Mouse (Mus musculus): ENCODE measurements around the gene Paqr7.
"Not testable (repeated sequence)": the region's sequence is repeated elsewhere in the genome, so short reads cannot be mapped to it uniquely, and the experiment has no call there.

Paqr7 gene

GRCm38 (mm10) chr4:134474240-134474639, 22.3 kb upstream of the Paqr7 start:
- DNase-seq, result no peak

GRCm38 (mm10) chr4:134476899-134477298, 19.6 kb upstream of the Paqr7 start:
- DNase-seq, result peak; percentile 8

- DNase-seq, result peak; percentile 95
These were observed 18.5 kb upstream of the Paqr7 start for GRCm38 (mm10) chr4:134478031-134478430.

GRCm38 (mm10) chr4:134479839-134480238, 16.7 kb upstream of the Paqr7 start:
- no peak for DNase-seq

GRCm38 (mm10) chr4:134480864-134481263, 15.6 kb upstream of the Paqr7 start:
- DNase-seq, result peak; percentile 92

- DNase-seq, result peak; percentile 7
These were observed 15.2 kb upstream of the Paqr7 start for GRCm38 (mm10) chr4:134481270-134481669.

GRCm38 (mm10) chr4:134482442-134482841, 14.1 kb upstream of the Paqr7 start:
- no peak for DNase-seq

GRCm38 (mm10) chr4:134483078-134483688, 13.3 kb upstream of the Paqr7 start:
- no peak for DNase-seq

GRCm38 (mm10) chr4:134483696-134484095, 12.8 kb upstream of the Paqr7 start:
- peak; percentile 2 for DNase-seq

GRCm38 (mm10) chr4:134484231-134484630, 12.3 kb upstream of the Paqr7 start:
- DNase-seq, result peak; percentile 2

GRCm38 (mm10) chr4:134485151-134485900, 11.2 kb upstream of the Paqr7 start:
- no peak for DNase-seq

- DNase-seq, result no peak
These were observed 8.3 kb upstream of the Paqr7 start for GRCm38 (mm10) chr4:134488211-134488610.

GRCm38 (mm10) chr4:134489986-134490665, 6.4 kb upstream of the Paqr7 start:
- no peak for DNase-seq

GRCm38 (mm10) chr4:134491716-134492115, 4.8 kb upstream of the Paqr7 start:
- peak; percentile 59 for DNase-seq

GRCm38 (mm10) chr4:134494161-134494560, 2.3 kb upstream of the Paqr7 start:
- DNase-seq, result not testable (repeated sequence)

GRCm38 (mm10) chr4:134494780-134495545, 1.5 kb upstream of the Paqr7 start:
- peak; percentile 74 for DNase-seq

- peak; percentile 52 for DNase-seq
These were observed 962 bp upstream of the Paqr7 start for GRCm38 (mm10) chr4:134495546-134495923.

GRCm38 (mm10) chr4:134497223-134497622, 726 bp downstream of the Paqr7 start:
- DNase-seq, result no peak

- no peak for DNase-seq
These were observed 1.7 kb downstream of the Paqr7 start for GRCm38 (mm10) chr4:134497986-134498731.

- not testable (repeated sequence) for DNase-seq
These were observed 2.5 kb downstream of the Paqr7 start for GRCm38 (mm10) chr4:134498983-134499382.

GRCm38 (mm10) chr4:134501095-134501494, 4.6 kb downstream of the Paqr7 start:
- DNase-seq, result no peak

GRCm38 (mm10) chr4:134503686-134504357, 7.3 kb downstream of the Paqr7 start:
- no peak for DNase-seq

Measured in lung, postnatal 10 days (tissue).